Mouse (Mus musculus) kidney, adult 8-10 months (tissue): ENCODE data around the gene Rpp25l.
"Not testable (repeated sequence)": the region's sequence is repeated elsewhere in the genome, so short reads cannot be mapped to it uniquely, and the experiment has no call there.

Experiments
- DNase-seq, 2 experiments: peaks; one replicate each; pipeline ENCODE4 v3.0.0; 2022

Rpp25l gene

GRCm38 (mm10) chr4:41696930-41697841 is 16.1 kb downstream of the Rpp25l start, which contains the start of gene Cntfr:
TSS of gene Cntfr (minus strand) at chr4:41697089.
- peak; percentile 73 to 84 for DNase-seq

GRCm38 (mm10) chr4:41696452-41696851 is 16.9 kb downstream of the Rpp25l start:
- not testable (repeated sequence) for DNase-seq

- DNase-seq = not testable (repeated sequence)
Measured at GRCm38 (mm10) chr4:41695800-41696199, 17.5 kb downstream of the Rpp25l start.

- DNase-seq = not testable (repeated sequence)
Measured at GRCm38 (mm10) chr4:41693511-41693910, 19.8 kb downstream of the Rpp25l start.

- DNase-seq = not testable (repeated sequence)
Measured at GRCm38 (mm10) chr4:41690014-41690413, 23.3 kb downstream of the Rpp25l start.

GRCm38 (mm10) chr4:41688562-41688961 is 24.8 kb downstream of the Rpp25l start:
- DNase-seq = not testable (repeated sequence)

GRCm38 (mm10) chr4:41685882-41686492 is 27.3 kb downstream of the Rpp25l start:
- not testable (repeated sequence) for DNase-seq

GRCm38 (mm10) chr4:41684931-41685453 is 28.3 kb downstream of the Rpp25l start:
- not testable (repeated sequence) for DNase-seq

- DNase-seq = not testable (repeated sequence)
Measured at GRCm38 (mm10) chr4:41684131-41684930, 29.0 kb downstream of the Rpp25l start.

GRCm38 (mm10) chr4:41683303-41683702 is 30.0 kb downstream of the Rpp25l start:
- not testable (repeated sequence) for DNase-seq

GRCm38 (mm10) chr4:41682789-41683188 is 30.5 kb downstream of the Rpp25l start:
- no peak for DNase-seq

- no peak for DNase-seq
Measured at GRCm38 (mm10) chr4:41681947-41682346, 31.4 kb downstream of the Rpp25l start.

GRCm38 (mm10) chr4:41681176-41681575 is 32.2 kb downstream of the Rpp25l start:
- DNase-seq = no peak

- no peak for DNase-seq
Measured at GRCm38 (mm10) chr4:41679291-41679690, 34.0 kb downstream of the Rpp25l start.

- no peak for DNase-seq
Measured at GRCm38 (mm10) chr4:41678863-41679262, 34.5 kb downstream of the Rpp25l start.

- no peak for DNase-seq
Measured at GRCm38 (mm10) chr4:41677006-41677629, 36.2 kb downstream of the Rpp25l start.

- no peak for DNase-seq
Measured at GRCm38 (mm10) chr4:41676248-41677005, 36.9 kb downstream of the Rpp25l start.

- no peak for DNase-seq
Measured at GRCm38 (mm10) chr4:41673186-41673585, 40.1 kb downstream of the Rpp25l start.

- DNase-seq = no peak
Measured at GRCm38 (mm10) chr4:41672522-41672963, 40.8 kb downstream of the Rpp25l start.

GRCm38 (mm10) chr4:41671963-41672480 is 41.3 kb downstream of the Rpp25l start:
- DNase-seq = no peak

GRCm38 (mm10) chr4:41671500-41671899 is 41.8 kb downstream of the Rpp25l start:
- DNase-seq = no peak
